Comparison of ENCODE assay signal across 9 mouse cellular contexts in the genomic region with DNA sequence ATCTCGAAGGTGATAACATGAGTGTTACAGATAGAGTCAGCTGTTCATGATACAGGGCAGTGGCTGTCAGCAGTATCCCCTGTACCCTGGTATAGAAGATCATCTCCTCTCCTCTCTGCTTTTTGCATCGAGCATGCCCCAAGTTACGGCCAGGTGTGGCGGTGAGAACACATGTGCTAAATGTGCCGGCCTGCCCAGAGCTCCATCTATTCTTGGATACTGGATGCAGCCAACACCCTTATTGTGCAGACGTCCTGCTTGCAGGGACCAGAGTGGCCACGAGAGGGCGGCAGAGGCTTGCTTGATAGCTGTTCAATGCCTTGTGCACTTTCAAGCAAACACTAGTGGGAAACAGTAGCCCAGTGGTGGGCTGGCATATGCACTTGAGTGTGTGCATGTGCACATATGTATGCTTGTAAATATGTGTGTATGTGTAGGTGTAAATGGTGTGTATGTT. TPM values are rescaled to one million over a fixed set of nuclear protein-coding genes. Genes with fewer than 3 reads are reported as not detected.
DNase-seq lines count a peak whose midpoint lies in the region; ATAC-seq and TF ChIP-seq lines count a peak whose summit lies in the region.
"Had no signal": no experiment of that assay in that cellular context is flagged by ENCODE, and none has a peak within 500 bp of the region (broad histone marks: within the 10 kb centered on the region; RNA-seq: fewer than 3 reads in every experiment).

No protein-coding gene starts in this region.

- 21% methylated on average over 8 of the region's 8 CpGs for WGBS in forebrain, embryonic 15.5 days
- WGBS in olfactory bulb, adult 2 months: 21% methylated on average over 8 of the region's 8 CpGs
- 31% methylated on average over 8 of the region's 8 CpGs for WGBS in thymus, adult 2 months

- no peaks in the 10 kb centered on the region for H3K36me3 ChIP-seq in forebrain, embryonic 15.5 days
- no peaks in the 10 kb centered on the region for H3K36me3 ChIP-seq in thymus, adult 2 months (ENCODE audit: control insufficient read depth, insufficient read depth, low read length)

- intact Hi-C loops in heart, postnatal 25 days (cut with DNase I): loop anchor here (1.0 to 5.0 kb wide), 2 partner anchors 74 to 174 kb away; no protein-coding TSS in a partner anchor

- peak; percentile 91 for TF ChIP-seq CTCF in olfactory bulb, adult 2 months (IDR thresholded peaks at IDR 0.05; ENCODE audit: insufficient read depth, low read depth, low read length)
- peak; percentile 98 for TF ChIP-seq CTCF in thymus, adult 2 months (IDR thresholded peaks at IDR 0.05; ENCODE audit: borderline replicate concordance, control insufficient read depth, extremely low read depth, insufficient read depth, low read length, poor library complexity)

- peak; percentile 87 for DNase-seq in ES-CJ7 (ENCODE audit: low read depth, low spot score)
- peak; percentile 94 for DNase-seq in cerebellum, adult 11 months
- DNase-seq in heart, postnatal 25 days (ENCODE audit: low spot score): peak; percentile 79
- peak; percentile 92 to 100 for DNase-seq in layer of hippocampus, adult 18-20 months (ENCODE audit: low spot score in 2 of 2)
- peak; percentile 88 to 92 for DNase-seq in lung, adult 18-20 months
- DNase-seq in thymus, adult 2 months: peak; percentile 96

- H3K4me1 ChIP-seq in forebrain, embryonic 15.5 days: no peaks in the 10 kb centered on the region
- peaks cover 5% of the 10 kb centered on the region; the same call in 1 of the 2 replicates for H3K4me1 ChIP-seq in olfactory bulb, adult 2 months (ENCODE audit: control insufficient read depth, insufficient read depth, low read length)
- H3K4me1 ChIP-seq in thymus, adult 2 months (replicated peaks; ENCODE audit: control insufficient read depth, insufficient read depth, low read length): no peaks in the 10 kb centered on the region

- H3K4me2 ChIP-seq in forebrain, embryonic 15.5 days (replicated peaks): no peak overlapping the region

- no peak overlapping the region for H3K9ac ChIP-seq in forebrain, embryonic 15.5 days (replicated peaks)

- H3K27me3 ChIP-seq in forebrain, embryonic 15.5 days: no peaks in the 10 kb centered on the region
- no peaks in the 10 kb centered on the region for H3K27me3 ChIP-seq in thymus, adult 2 months (ENCODE audit: control insufficient read depth, insufficient read depth, low read length)
- H3K27me3 ChIP-seq: megakaryocyte, embryonic 14.5 days had no signal

- no peak overlapping the region for H3K27ac ChIP-seq in forebrain, embryonic 15.5 days (replicated peaks)
- H3K27ac ChIP-seq in olfactory bulb, adult 2 months (ENCODE audit: insufficient read depth, low read depth, low read length): no peak overlapping the region
- H3K27ac ChIP-seq in thymus, adult 2 months (ENCODE audit: control insufficient read depth, insufficient read depth, low read length): no peak overlapping the region

- no peak overlapping the region for H3K4me3 ChIP-seq in forebrain, embryonic 15.5 days
- H3K4me3 ChIP-seq in olfactory bulb, adult 2 months (ENCODE audit: insufficient read depth, low read depth, low read length): no peak overlapping the region
- H3K4me3 ChIP-seq in thymus, adult 2 months (ENCODE audit: control insufficient read depth, insufficient read depth, low read length): no peak overlapping the region
- H3K4me3 ChIP-seq: megakaryocyte, embryonic 14.5 days had no signal

- TF ChIP-seq POLR2A in olfactory bulb, adult 2 months (IDR thresholded peaks at IDR 0.05; ENCODE audit: insufficient read depth, low read depth, low read length): no peak
- no peak for TF ChIP-seq POLR2A in thymus, adult 2 months (IDR thresholded peaks at IDR 0.05; ENCODE audit: control insufficient read depth, extremely low read depth, insufficient read depth, low read length, poor library complexity)

- no peaks in the 10 kb centered on the region for H3K9me3 ChIP-seq in forebrain, embryonic 15.5 days
- H3K9me3 ChIP-seq: megakaryocyte, embryonic 14.5 days had no signal

- ATAC-seq in forebrain, embryonic 15.5 days (replicated peaks): peak; percentile 91

RNA-seq across cellular contexts. Expression of a gene that starts 16.8 kb away (rescaled TPM):
- polyA plus RNA-seq in forebrain, embryonic 15.5 days (2015; fragmentation: Nextera tagmentation; extraction: Ambion mirVana): 83.0 and 84.4 TPM in 2 replicates
- total RNA-seq in heart, postnatal 25 days (2021): 100 to 1,000 TPM; 112 TPM
- 10 to 100 TPM; 78.2 to 82.4 TPM for total RNA-seq in layer of hippocampus, adult 18-20 months (2021)
- not detected in 2 replicates for polyA plus RNA-seq in olfactory bulb, adult 2 months (2012; ENCODE audit: insufficient read depth, insufficient read length, low replicate concordance, missing spikeins)
- 104 and 108 TPM in 2 replicates for polyA plus RNA-seq in thymus, adult 2 months (2012; rRNA removed)

RNA-seq across cellular contexts. Expression of a gene that starts 17.2 kb away (rescaled TPM):
- polyA plus RNA-seq in forebrain, embryonic 15.5 days (2015; fragmentation: Nextera tagmentation; extraction: Ambion mirVana): 24.2 and 26.3 TPM in 2 replicates
- total RNA-seq in heart, postnatal 25 days (2021): 10 to 100 TPM; 36.1 to 38.2 TPM
- total RNA-seq in layer of hippocampus, adult 18-20 months (2021): 10 to 100 TPM; 15.3 to 22.4 TPM
- not detected in 2 replicates for polyA plus RNA-seq in olfactory bulb, adult 2 months (2012; ENCODE audit: insufficient read depth, insufficient read length, low replicate concordance, missing spikeins)
- polyA plus RNA-seq in thymus, adult 2 months (2012; rRNA removed): 10.6 and 10.7 TPM in 2 replicates

RNA-seq across cellular contexts. Expression of a gene that starts 55.1 kb away (rescaled TPM):
- 16.0 and 16.4 TPM in 2 replicates for polyA plus RNA-seq in forebrain, embryonic 15.5 days (2015; fragmentation: Nextera tagmentation; extraction: Ambion mirVana)
- 1 to 10 TPM; 4.9 to 5.6 TPM for total RNA-seq in heart, postnatal 25 days (2021)
- 1 to 10 TPM; 6.3 to 6.9 TPM for total RNA-seq in layer of hippocampus, adult 18-20 months (2021)
- polyA plus RNA-seq in olfactory bulb, adult 2 months (2012; ENCODE audit: insufficient read depth, insufficient read length, low replicate concordance, missing spikeins): not detected in 2 replicates
- 38.7 and 48.9 TPM in 2 replicates for polyA plus RNA-seq in thymus, adult 2 months (2012; rRNA removed)

RNA-seq across cellular contexts. Expression of a gene that starts 55.3 kb away (rescaled TPM):
- polyA plus RNA-seq in forebrain, embryonic 15.5 days (2015; fragmentation: Nextera tagmentation; extraction: Ambion mirVana): 3.4 and 3.5 TPM in 2 replicates
- 1 to 10 TPM; 3.3 to 4.6 TPM for total RNA-seq in heart, postnatal 25 days (2021)
- 1 to 10 TPM; 9.2 to 9.7 TPM for total RNA-seq in layer of hippocampus, adult 18-20 months (2021)
- not detected in 2 replicates for polyA plus RNA-seq in olfactory bulb, adult 2 months (2012; ENCODE audit: insufficient read depth, insufficient read length, low replicate concordance, missing spikeins)
- 47.0 and 63.6 TPM in 2 replicates for polyA plus RNA-seq in thymus, adult 2 months (2012; rRNA removed)

Comparison
In these comparisons a context has a peak if more than half of its experiments do, and no peak if none do; other contexts are left out.
1. RNA of a gene that starts 55.1 kb away (polyA plus RNA-seq): 38.7 to 48.9 TPM in thymus, adult 2 months and 16.0 to 16.4 TPM in forebrain, embryonic 15.5 days; not detected in olfactory bulb, adult 2 months; every median in the first group is over 10 times any median in the second.
2. Peak in every context shown above with its lines, with median percentiles within 50 percentile points of each other: DNase-seq.